Mouse (Mus musculus): ENCODE results near the gene Gm49337. TPM values are rescaled to one million over a fixed set of nuclear protein-coding genes. Genes with fewer than 3 reads are reported as not detected.

The Gm49337 gene
- polyA plus RNA-seq, 1 experiment from 2014 or later, result not detected

DNA sequence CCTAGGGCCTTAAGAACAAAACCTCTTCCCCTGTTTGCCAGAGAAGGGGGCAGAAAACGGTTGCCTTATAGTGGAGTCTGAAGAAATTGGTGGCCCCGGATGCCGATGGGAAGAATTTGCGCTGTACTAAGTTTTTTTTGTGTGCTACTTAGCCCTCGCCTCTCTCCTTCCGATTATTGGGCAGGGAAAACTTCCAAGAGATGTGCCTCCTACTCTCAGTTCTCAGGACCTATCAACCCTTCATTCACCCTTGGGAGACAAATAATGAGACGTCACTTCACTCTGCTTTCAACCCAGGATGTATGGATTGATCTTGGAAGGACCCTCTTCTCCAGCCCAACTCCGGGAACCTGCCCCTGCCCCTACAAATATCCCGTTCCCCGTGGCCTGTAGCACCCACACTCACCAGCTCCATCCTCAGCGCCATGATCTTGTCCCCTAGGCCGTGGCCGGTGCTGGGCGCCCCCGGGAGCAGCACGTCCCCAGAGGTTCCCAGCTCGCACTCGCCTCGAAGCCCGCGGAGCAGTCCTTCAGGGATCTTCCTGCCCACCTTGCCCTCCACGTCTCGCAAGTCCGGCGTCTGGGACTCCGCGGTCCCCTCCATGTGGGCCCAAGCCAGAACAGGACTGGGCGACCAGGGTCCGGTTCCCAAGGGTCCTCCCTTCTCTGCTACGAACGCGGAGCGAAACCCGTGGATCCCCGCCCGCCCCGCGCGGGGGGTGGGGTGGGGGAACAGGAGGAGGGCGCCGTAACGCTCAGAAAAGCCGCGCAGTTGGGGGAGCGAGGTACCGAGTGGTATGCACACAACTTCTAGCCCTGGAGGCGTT is 29.1 kb upstream of the Gm49337 start:
- Histone ChIP-seq H3K9ac (peak overlapping the region; percentile 79), H3K27ac (no peak overlapping the region; the same call in 1 of the 2 replicates), H3K36me3 (no peaks in the 10 kb centered on the region), H3K4me1 (peaks cover 16% of the 10 kb centered on the region), H3K4me2 (peak overlapping the region; percentile 91), H3K9me3 (no peaks in the 10 kb centered on the region), H3K4me3 (peak overlapping the region; percentile 71), H3K27me3 (no peaks in the 10 kb centered on the region)
- WGBS, result 1% methylated on average over 46 of the region's 47 CpGs
- peak; percentile 35; the same call in 1 of the 2 replicates for ATAC-seq (ENCODE audit: insufficient number of reproducible peaks, low FRiP score, low TSS enrichment, low read depth)

DNA sequence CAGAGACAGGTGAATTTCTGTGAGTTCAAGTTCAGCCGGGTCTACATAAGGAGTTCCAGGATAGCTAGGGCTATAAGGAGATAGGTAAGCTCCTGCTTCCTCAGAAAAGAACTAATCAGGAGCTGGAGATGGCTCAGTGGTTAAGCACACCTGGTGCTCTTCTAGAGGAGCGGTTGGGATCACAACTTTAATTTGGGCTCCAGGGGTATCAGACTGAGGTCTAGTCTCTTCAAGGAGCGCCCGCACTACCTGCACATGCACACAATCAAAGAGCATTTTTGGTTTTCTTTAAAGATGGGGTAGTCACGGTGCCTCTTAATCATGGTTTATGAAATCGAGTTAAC is 23.4 kb upstream of the Gm49337 start:
- Histone ChIP-seq H3K27ac (peak overlapping the region; percentile 93), H3K9me3 (no peaks in the 10 kb centered on the region), H3K9ac (peak overlapping the region; percentile 92), H3K4me2 (peak overlapping the region; percentile 67), H3K36me3 (peaks cover 31% of the 10 kb centered on the region), H3K27me3 (no peaks in the 10 kb centered on the region), H3K4me1 (peaks cover 23% of the 10 kb centered on the region), H3K4me3 (peak overlapping the region; percentile 65)
- WGBS, result 26% methylated on average over 6 of the region's 6 CpGs
- no peak for ATAC-seq (ENCODE audit: insufficient number of reproducible peaks, low FRiP score, low TSS enrichment, low read depth)

DNA sequence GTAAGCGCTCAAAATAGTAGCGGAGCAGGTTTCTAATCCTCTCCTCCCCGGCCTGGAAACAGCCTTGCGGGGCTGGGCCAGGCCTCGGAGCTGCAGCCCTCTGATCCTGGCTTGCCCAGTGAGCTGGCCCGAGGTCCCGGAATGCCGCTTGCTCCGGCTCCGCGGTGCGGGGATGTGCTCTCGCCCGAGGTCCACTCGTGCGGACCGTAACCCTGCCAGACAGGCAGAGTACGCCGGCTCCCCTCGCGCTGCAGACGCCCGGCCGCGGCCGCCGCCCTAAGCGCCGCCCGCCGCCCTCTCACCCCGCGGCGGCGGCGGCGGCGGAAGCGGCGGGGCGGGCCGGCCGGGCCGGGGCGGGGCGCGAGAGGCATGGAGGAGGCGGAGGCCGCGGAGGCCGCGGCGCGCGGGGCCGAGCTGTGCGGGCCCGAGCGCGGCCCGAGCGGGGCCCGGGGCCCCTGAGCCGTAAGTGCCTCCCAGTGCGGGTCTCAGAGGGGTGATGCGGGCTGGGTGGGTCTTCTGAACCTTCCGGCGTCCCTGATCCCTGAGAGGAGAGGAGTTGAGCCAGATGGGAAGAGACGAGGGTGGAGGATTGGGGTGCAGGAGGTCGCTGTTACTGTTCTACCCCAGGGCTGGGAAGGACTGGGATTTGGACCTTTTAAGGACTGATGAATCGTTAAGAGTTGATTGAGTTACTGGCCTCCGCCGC is 22.9 kb upstream of the Gm49337 start:
- Histone ChIP-seq H3K4me2 (peak overlapping the region; percentile 67), H3K9ac (peak overlapping the region; percentile 92), H3K9me3 (no peaks in the 10 kb centered on the region), H3K36me3 (peaks cover 37% of the 10 kb centered on the region), H3K27ac (peak overlapping the region; percentile 93), H3K4me1 (peaks cover 21% of the 10 kb centered on the region), H3K27me3 (no peaks in the 10 kb centered on the region), H3K4me3 (peak overlapping the region; percentile 65)
- ATAC-seq (ENCODE audit: insufficient number of reproducible peaks, low FRiP score, low TSS enrichment, low read depth), result peak; percentile 84
- WGBS, result under 1% methylated on average over 65 of the region's 73 CpGs

DNA sequence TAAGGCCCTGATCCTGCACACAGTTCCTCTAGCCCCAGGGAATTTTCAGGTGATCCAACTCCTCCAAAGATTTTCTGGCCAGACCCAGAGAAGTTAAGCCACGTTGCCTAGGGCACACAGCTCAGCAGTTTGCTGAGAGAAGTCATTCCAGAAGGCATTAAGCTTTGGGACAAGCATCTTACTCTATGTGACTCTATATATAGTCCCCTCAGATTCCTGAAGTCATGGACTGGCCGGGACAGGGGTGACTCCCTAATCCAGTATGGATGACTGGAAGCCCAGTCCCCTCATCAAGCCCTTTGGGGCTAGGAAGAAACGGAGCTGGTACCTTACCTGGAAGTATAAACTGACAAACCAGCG is 22.3 kb upstream of the Gm49337 start:
- Histone ChIP-seq H3K4me2 (peak overlapping the region; percentile 67), H3K9ac (peak overlapping the region; percentile 92), H3K27me3 (no peaks in the 10 kb centered on the region), H3K4me3 (peak overlapping the region; percentile 65), H3K4me1 (peaks cover 21% of the 10 kb centered on the region), H3K27ac (peak overlapping the region; percentile 93), H3K36me3 (peaks cover 42% of the 10 kb centered on the region), H3K9me3 (no peaks in the 10 kb centered on the region)
- WGBS, result 19% methylated on average over 4 of the region's 4 CpGs
- ATAC-seq (ENCODE audit: insufficient number of reproducible peaks, low FRiP score, low TSS enrichment, low read depth), result no peak

DNA sequence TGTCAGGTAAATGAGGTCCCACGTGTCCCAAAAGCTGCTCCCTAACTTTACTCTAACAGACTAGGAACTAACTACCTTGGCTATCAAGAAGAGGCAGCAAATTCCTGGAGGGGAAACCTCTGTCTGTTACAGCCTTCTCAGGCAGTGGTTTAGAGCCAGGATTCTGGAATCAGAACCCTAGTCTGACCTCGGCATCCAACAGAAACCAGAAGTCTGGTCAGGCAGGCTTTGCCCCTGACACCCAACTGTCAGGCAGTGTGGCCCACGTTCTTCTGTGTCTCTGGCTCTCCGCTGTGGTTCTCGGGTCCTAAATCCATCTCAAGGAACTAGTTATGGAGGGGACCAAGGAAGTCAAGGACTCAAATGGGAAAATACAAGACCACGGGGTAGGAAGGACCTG is 21.9 kb upstream of the Gm49337 start, which contains the start of gene Lurap1:
Gene Lurap1 (minus strand): TSS at position 101 of the 400 bp plus-strand sequence.
- ATAC-seq (ENCODE audit: insufficient number of reproducible peaks, low FRiP score, low TSS enrichment, low read depth), result no peak
- Histone ChIP-seq H3K4me3 (peak within 1 kb of the TSS; percentile 65), H3K4me1 (peaks cover 21% of the 10 kb centered on the region), H3K4me2 (peak within 1 kb of the TSS; percentile 67), H3K27me3 (no peaks in the 10 kb centered on the region), H3K9me3 (no peaks in the 10 kb centered on the region), H3K36me3 (peaks cover 46% of the 10 kb centered on the region), H3K27ac (peak within 1 kb of the TSS; percentile 93), H3K9ac (peak within 1 kb of the TSS; percentile 92)
- 66% methylated on average over 6 of the region's 6 CpGs for WGBS

DNA sequence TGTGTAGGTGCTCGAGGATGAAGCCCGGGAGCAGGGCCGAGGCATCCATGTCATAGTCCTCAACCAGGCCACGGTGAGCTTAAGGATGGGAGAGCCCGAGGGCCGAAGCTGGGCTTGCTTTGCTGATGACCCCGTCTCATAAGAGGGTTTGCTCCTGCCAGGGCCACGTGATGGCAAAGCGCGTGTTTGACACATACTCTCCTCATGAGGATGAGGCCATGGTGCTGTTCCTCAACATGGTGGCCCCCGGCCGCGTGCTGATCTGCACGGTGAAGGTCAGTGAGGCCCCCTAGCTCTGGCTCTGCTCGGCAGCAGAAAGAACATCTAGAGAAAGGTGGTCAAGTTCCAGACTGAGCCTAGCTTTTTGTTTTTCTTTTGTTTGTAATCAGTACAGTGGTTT is 20.5 kb upstream of the Gm49337 start:
- Histone ChIP-seq H3K9ac (no peak overlapping the region), H3K4me2 (no peak overlapping the region), H3K36me3 (peaks cover 61% of the 10 kb centered on the region), H3K27ac (no peak overlapping the region), H3K9me3 (no peaks in the 10 kb centered on the region), H3K4me3 (no peak overlapping the region), H3K4me1 (peaks cover 21% of the 10 kb centered on the region), H3K27me3 (no peaks in the 10 kb centered on the region)
- WGBS, result 94% methylated on average over 15 of the region's 15 CpGs
- no peak for ATAC-seq (ENCODE audit: insufficient number of reproducible peaks, low FRiP score, low TSS enrichment, low read depth)

DNA sequence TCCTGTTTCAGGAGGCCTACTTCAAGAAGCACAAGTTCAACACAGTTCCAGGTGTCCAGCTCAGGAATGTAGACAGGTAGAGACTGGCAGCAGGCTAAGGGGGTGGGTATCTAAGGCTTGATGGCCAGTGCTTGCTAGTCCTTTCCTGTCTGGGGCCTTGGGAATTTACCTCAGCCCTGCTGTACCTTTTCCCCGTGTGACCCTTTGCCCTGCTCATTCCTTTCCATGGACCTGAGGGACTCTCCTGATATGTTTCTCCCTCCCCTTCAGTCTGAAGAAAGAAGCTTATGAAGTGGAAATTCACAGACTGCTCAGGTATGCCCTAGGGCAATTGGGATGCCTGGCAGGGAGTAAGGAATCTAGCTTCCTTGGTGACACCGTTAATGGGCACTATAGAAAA is 15.3 kb upstream of the Gm49337 start:
- Histone ChIP-seq H3K27ac (no peak overlapping the region), H3K27me3 (no peaks in the 10 kb centered on the region), H3K9me3 (no peaks in the 10 kb centered on the region), H3K4me1 (no peaks in the 10 kb centered on the region), H3K4me3 (no peak overlapping the region), H3K36me3 (peaks cover 84% of the 10 kb centered on the region), H3K9ac (no peak overlapping the region), H3K4me2 (no peak overlapping the region)
- 69% methylated on average over 2 of the region's 2 CpGs for WGBS
- ATAC-seq (ENCODE audit: insufficient number of reproducible peaks, low FRiP score, low TSS enrichment, low read depth), result no peak

DNA sequence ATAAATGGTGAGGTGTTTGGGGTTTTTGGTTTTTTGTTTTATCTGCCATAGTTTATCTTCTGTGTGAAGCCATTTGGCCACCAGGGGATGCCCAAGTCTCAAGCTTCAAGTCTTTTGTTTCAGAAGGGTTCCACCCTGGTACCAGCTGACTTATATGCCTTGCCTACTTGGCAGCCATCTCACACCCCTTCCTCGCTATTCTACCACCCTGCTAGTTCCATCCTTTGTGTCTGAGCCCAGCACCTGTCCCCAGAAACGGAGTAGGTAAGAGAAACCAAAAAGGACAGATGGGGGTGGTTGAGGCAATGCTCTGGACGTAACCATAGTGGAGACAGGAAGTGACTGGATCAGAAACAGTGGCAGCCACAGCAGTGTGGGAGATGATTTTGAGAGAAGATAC is 13.3 kb upstream of the Gm49337 start:
- no peaks in the 10 kb centered on the region for H3K27me3 ChIP-seq
- H3K36me3 ChIP-seq, result peaks cover 65% of the 10 kb centered on the region
- no peak for ATAC-seq (ENCODE audit: insufficient number of reproducible peaks, low FRiP score, low TSS enrichment, low read depth)
- WGBS, result 75% methylated on average over 3 of the region's 3 CpGs
- H3K27ac ChIP-seq, result no peak overlapping the region
- H3K4me1 ChIP-seq, result no peaks in the 10 kb centered on the region
- no peaks in the 10 kb centered on the region for H3K9me3 ChIP-seq
- H3K4me2 ChIP-seq, result no peak overlapping the region
- no peak overlapping the region for H3K9ac ChIP-seq
- H3K4me3 ChIP-seq, result no peak overlapping the region

DNA sequence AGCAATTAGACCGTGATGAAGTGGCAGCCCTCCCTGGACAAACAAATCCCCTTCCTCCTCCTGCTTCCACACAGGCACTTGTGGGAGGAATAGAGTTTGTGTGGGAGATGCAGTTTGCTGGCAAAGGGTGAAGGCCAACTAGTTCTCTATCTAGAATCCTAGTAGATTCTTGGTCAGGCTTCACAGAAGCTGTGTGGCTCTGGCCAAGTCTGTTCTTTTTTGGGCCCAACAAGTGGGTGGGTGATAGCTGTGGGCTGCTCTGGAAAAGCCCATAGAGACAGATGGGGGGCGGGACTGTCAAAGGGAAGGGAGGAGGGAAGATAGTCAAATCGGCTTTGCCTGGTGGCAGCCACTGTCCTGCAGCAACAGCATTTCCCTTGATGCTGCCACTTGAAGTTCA is 12.4 kb upstream of the Gm49337 start:
- Histone ChIP-seq H3K36me3 (peaks cover 56% of the 10 kb centered on the region), H3K9ac (no peak overlapping the region), H3K4me3 (no peak overlapping the region), H3K4me1 (peaks cover 4% of the 10 kb centered on the region), H3K9me3 (no peaks in the 10 kb centered on the region), H3K27me3 (no peaks in the 10 kb centered on the region), H3K4me2 (no peak overlapping the region), H3K27ac (no peak overlapping the region)
- no peak for ATAC-seq (ENCODE audit: insufficient number of reproducible peaks, low FRiP score, low TSS enrichment, low read depth)
- 78% methylated on average over 3 of the region's 3 CpGs for WGBS

DNA sequence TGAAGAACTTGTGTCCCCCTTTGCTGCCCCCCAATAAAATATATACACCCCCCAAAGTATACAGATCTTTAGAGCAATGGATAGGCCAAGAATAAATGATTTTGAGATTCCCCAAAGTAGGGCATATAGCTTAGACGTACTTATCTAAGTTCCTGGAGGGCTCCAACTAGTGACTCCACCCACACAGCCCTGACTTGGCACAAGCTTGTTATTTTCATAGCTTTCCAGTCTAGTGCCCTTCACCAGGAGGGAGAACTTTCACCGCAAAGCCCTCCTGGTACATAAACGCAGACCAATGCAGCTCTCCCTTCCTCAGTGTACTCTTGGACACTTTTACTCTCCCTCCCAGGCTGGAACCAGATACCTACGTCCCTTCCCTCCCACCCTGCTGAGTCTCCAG is 11.0 kb upstream of the Gm49337 start:
- Histone ChIP-seq H3K4me2 (no peak overlapping the region), H3K36me3 (peaks cover 42% of the 10 kb centered on the region), H3K9me3 (no peaks in the 10 kb centered on the region), H3K27ac (no peak overlapping the region), H3K4me3 (no peak overlapping the region), H3K27me3 (no peaks in the 10 kb centered on the region), H3K4me1 (peaks cover 9% of the 10 kb centered on the region), H3K9ac (no peak overlapping the region)
- 78% methylated on average over 4 of the region's 4 CpGs for WGBS
- ATAC-seq (ENCODE audit: insufficient number of reproducible peaks, low FRiP score, low TSS enrichment, low read depth), result no peak

DNA sequence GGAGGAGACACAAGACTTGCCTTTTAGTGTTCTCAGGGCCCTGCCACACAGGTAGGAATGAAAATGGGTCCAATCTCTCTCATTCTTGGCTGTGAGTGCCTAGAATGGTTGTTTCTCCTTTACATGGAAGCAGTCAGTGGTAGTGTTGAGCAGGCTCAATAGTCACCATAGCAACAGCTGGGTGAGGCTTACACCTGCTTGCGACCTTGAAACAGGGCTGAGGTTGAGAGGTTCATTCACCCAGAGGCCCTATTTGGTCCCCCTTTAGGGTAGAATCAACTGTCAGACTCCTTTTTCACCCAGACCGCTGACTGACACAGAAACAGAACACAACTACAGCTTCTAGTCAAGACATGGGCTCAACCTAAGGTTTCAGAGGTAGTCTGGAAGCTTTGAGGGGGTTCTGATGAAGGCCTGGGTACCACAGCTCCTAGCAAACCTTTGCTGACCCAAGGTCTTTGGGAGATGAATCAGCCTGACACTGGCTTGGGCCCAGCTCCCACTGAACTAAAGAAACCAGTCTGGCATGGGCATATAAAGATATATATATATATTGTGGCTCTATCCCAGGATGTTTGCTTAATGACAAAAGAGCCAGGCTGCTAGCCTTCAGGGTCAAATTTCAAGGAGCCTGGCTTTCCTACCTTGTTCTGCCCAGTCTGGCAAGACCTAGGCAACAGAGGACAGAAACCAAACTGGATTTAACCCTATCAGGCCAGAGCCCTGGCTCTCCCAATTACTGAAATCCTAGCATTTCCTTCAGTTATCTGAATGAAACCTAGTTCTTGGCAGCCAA is 8.2 kb upstream of the Gm49337 start:
- H3K27ac ChIP-seq, result no peak overlapping the region

More for the DNA sequence above, 8.2 kb upstream of the Gm49337 start:
- H3K27me3 ChIP-seq, result no peaks in the 10 kb centered on the region
- 80% methylated on average over 2 of the region's 2 CpGs for WGBS
- H3K36me3 ChIP-seq, result peaks cover 15% of the 10 kb centered on the region
- ATAC-seq (ENCODE audit: insufficient number of reproducible peaks, low FRiP score, low TSS enrichment, low read depth), result no peak
- H3K4me3 ChIP-seq, result no peak overlapping the region
- no peak overlapping the region for H3K4me2 ChIP-seq
- peaks cover 9% of the 10 kb centered on the region for H3K4me1 ChIP-seq
- H3K9ac ChIP-seq, result no peak overlapping the region
- no peaks in the 10 kb centered on the region for H3K9me3 ChIP-seq

Data from limb, embryonic 15.5 days (tissue).